ENCODE assay signal across 12 mouse cellular contexts in genomic region chr12:117287456-117287855, GRCm38 (mm10).
DNase-seq lines count a peak whose midpoint lies in the region; ATAC-seq and TF ChIP-seq lines count a peak whose summit lies in the region.
"Had no signal": no experiment of that assay in that cellular context is flagged by ENCODE, and none has a peak within 500 bp of the region (broad histone marks: within the 10 kb centered on the region; RNA-seq: fewer than 3 reads in every experiment).

No protein-coding gene starts in this region.

- no peak overlapping the region for H3K27ac ChIP-seq in limb, embryonic 14.5 days (replicated peaks; ENCODE audit: low read depth, low read length)
- no peak overlapping the region for H3K27ac ChIP-seq in limb, embryonic 10.5 days
- H3K27ac ChIP-seq: forebrain, embryonic 15.5 days; heart, adult 2 months; intestine, embryonic 15.5 days; liver, embryonic 12.5 days had no signal

- H3K9ac ChIP-seq in limb, embryonic 14.5 days (ENCODE audit: low read depth, low read length, severe bottlenecking): no peak overlapping the region
- H3K9ac ChIP-seq: forebrain, embryonic 15.5 days; intestine, embryonic 15.5 days; liver, embryonic 12.5 days had no signal

- H3K4me3 ChIP-seq in limb, embryonic 14.5 days (replicated peaks; ENCODE audit: low read length): no peak overlapping the region
- H3K4me3 ChIP-seq in limb, embryonic 10.5 days: no peak overlapping the region
- H3K4me3 ChIP-seq: forebrain, embryonic 15.5 days; heart, adult 2 months; intestine, embryonic 15.5 days; liver, embryonic 12.5 days had no signal

- DNase-seq in heart, postnatal 10 days: peak; percentile 4 to 9
- DNase-seq in heart, adult 11 months: no peak
- DNase-seq in limb, embryonic 14.5 days (ENCODE audit: low spot score): peak; percentile 19
- DNase-seq in limb, embryonic 10.5 days (ENCODE audit: low spot score): no peak
- DNase-seq in right cerebral cortex, postnatal 10 days (ENCODE audit: low spot score in 2 of 2): peak; percentile 47 to 65
- no peak for DNase-seq in right cerebral cortex, adult 2 months (ENCODE audit: low spot score in 2 of 2)
- DNase-seq in layer of hippocampus, adult 11-12 months (ENCODE audit: low spot score): no peak
- DNase-seq: heart, adult 2 months; right cerebral cortex, adult 18-20 months had no signal

- 68% methylated on average over 2 of the region's 2 CpGs for WGBS in limb, embryonic 14.5 days
- WGBS in limb, embryonic 10.5 days: 86% methylated on average over 2 of the region's 2 CpGs

- H3K36me3 ChIP-seq in limb, embryonic 14.5 days (ENCODE audit: control insufficient read depth, insufficient read depth, low read length): no peaks in the 10 kb centered on the region
- no peaks in the 10 kb centered on the region for H3K36me3 ChIP-seq in limb, embryonic 10.5 days
- H3K36me3 ChIP-seq: forebrain, embryonic 15.5 days; intestine, embryonic 15.5 days; liver, embryonic 12.5 days had no signal

- H3K4me1 ChIP-seq in limb, embryonic 14.5 days (ENCODE audit: control insufficient read depth, insufficient read depth, low read length): no peaks in the 10 kb centered on the region
- H3K4me1 ChIP-seq in limb, embryonic 10.5 days: no peaks in the 10 kb centered on the region
- H3K4me1 ChIP-seq: forebrain, embryonic 15.5 days; intestine, embryonic 15.5 days; liver, embryonic 12.5 days had no signal

- TF ChIP-seq POLR2A in limb, embryonic 14.5 days (IDR thresholded peaks at IDR 0.05; ENCODE audit: borderline replicate concordance, extremely low read depth, insufficient read depth, insufficient read length): no peak

- ATAC-seq in limb, embryonic 14.5 days (ENCODE audit: low FRiP score, low read depth): no peak
- ATAC-seq: forebrain, embryonic 15.5 days; intestine, embryonic 15.5 days; liver, embryonic 12.5 days had no signal

- no peak overlapping the region for H3K4me2 ChIP-seq in limb, embryonic 14.5 days (replicated peaks; ENCODE audit: low read depth, low read length, severe bottlenecking)
- H3K4me2 ChIP-seq: forebrain, embryonic 15.5 days; intestine, embryonic 15.5 days; liver, embryonic 12.5 days had no signal

- intact Hi-C loops in heart, postnatal 10 days (cut with DNase I): no loop called here

- H3K27me3 ChIP-seq in limb, embryonic 14.5 days (ENCODE audit: control insufficient read depth, insufficient read depth, low read length): no peaks in the 10 kb centered on the region
- no peaks in the 10 kb centered on the region for H3K27me3 ChIP-seq in limb, embryonic 10.5 days (ENCODE audit: low read depth, poor library complexity, severe bottlenecking)
- H3K27me3 ChIP-seq: forebrain, embryonic 15.5 days; intestine, embryonic 15.5 days; liver, embryonic 12.5 days had no signal

- H3K9me3 ChIP-seq in limb, embryonic 14.5 days (ENCODE audit: control insufficient read depth, low read length): no peaks in the 10 kb centered on the region
- no peaks in the 10 kb centered on the region for H3K9me3 ChIP-seq in limb, embryonic 10.5 days (replicated peaks)
- H3K9me3 ChIP-seq: forebrain, embryonic 15.5 days; intestine, embryonic 15.5 days; liver, embryonic 12.5 days had no signal

Comparison
In these comparisons a context has a peak if more than half of its experiments do, and no peak if none do; other contexts are left out.
1. DNase-seq: peak in heart, postnatal 10 days (2 of 2), limb, embryonic 14.5 days (single experiment) and right cerebral cortex, postnatal 10 days (2 of 2); none in heart, adult 11 months (single experiment), limb, embryonic 10.5 days (single experiment), right cerebral cortex, adult 2 months (0 of 2) and layer of hippocampus, adult 11-12 months (single experiment).